Mouse (Mus musculus) hindbrain, embryonic 12.5 days (tissue): Measurements from ENCODE around the gene Mogs. TPM values are rescaled to one million over a fixed set of nuclear protein-coding genes. Genes with fewer than 3 reads are reported as not detected.
A peak's percentile ranks its signal among the peaks of the same experiment; 100 is the strongest.

ENCODE experiments used
- ATAC-seq: fragments of 200-750 bp; cut with Nextera tagmentation; 2 replicates; pipeline ENCODE4 v1.8.0; 2017; ENCODE audit warnings: moderate TSS enrichment; ENCODE audit not compliant: low FRiP score
- H3K27ac ChIP-seq: fragments of 300-500 bp; sonication (generic); 2 replicates; pipeline ENCODE4 v1.5.1; 2016; ENCODE audit warnings: mild to moderate bottlenecking
- H3K27me3 ChIP-seq: fragments of 300-500 bp; sonication (generic); 2 replicates; pipeline ENCODE4 v1.6.1; 2016; ENCODE audit warnings: mild to moderate bottlenecking
- H3K36me3 ChIP-seq: fragments of 300-500 bp; sonication (generic); 2 replicates; pipeline ENCODE4 v1.6.1; 2016; ENCODE audit warnings: mild to moderate bottlenecking
- H3K4me1 ChIP-seq: fragments of 300-500 bp; sonication (generic); 2 replicates; pipeline ENCODE4 v1.6.1; 2016
- H3K4me2 ChIP-seq: fragments of 300-500 bp; sonication (generic); replicated peaks from 2 replicates; pipeline ENCODE4 v1.6.1; 2016; ENCODE audit warnings: mild to moderate bottlenecking
- H3K4me3 ChIP-seq: fragments of 300-500 bp; sonication (generic); 2 replicates; pipeline ENCODE4 v1.5.1; 2016; ENCODE audit warnings: mild to moderate bottlenecking
- H3K9ac ChIP-seq: fragments of 300-500 bp; sonication (generic); 2 replicates; pipeline ENCODE4 v1.6.1; 2016; ENCODE audit warnings: mild to moderate bottlenecking, moderate library complexity
- H3K9me3 ChIP-seq: fragments of 300-500 bp; sonication (generic); replicated peaks from 2 replicates; pipeline ENCODE4 v1.6.1; 2016; ENCODE audit warnings: mild to moderate bottlenecking
- WGBS: fragments of 180-500 bp; shearing (Covaris S2); methylation state at CpG from one replicate; pipeline ENCODE4 v1.1.7; 2016; 5-methylcytosine and 5-hydroxymethylcytosine counted together
- microRNA counts: library from miRNA; unstranded; fragments of <30 nt; microRNA quantifications from one replicate; lab custom pipeline; 2017
- microRNA-seq: library from miRNA; unstranded; fragments of <30 nt; microRNA quantifications from one replicate; pipeline ENCODE4, GENCODE M21; 2017
- polyA plus RNA-seq: library from polyadenylated mRNA; unstranded; fragments of >200 nt; fragmentation: Nextera tagmentation; extraction: Ambion mirVana; gene quantifications from 2 replicates; pipeline ENCODE4 v1.2.1, GENCODE M21; 2016

Gene Mogs
- polyA plus RNA-seq, 1 experiment from 2014 or later: 42.6 TPM

DNA sequence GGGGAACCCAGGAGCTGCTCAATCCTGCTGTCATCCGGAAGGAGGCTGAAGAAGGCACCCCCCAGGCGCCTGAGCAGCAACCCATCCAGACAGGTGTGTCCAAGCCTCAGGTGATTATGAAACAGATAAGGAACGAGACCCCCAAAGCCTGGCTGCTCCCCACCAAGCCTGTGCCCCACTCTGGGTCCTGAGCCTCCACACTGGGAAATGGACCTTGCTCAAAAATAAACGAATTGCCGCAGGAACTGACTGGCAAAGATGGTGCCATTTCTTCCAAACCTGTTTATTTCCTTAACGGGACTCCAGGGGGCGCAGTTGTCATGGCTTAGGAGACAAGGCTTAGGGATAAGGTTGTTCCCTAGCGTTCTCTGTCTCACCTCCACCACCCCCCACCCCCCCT, 47.4 kb downstream of the Mogs start:
- Histone ChIP-seq H3K27ac (no peak overlapping the region), H3K4me3 (peak overlapping the region; percentile 23), H3K9me3 (no peaks in the 10 kb centered on the region), H3K9ac (no peak overlapping the region), H3K4me1 (peaks cover 31% of the 10 kb centered on the region), H3K36me3 (no peaks in the 10 kb centered on the region), H3K4me2 (peak overlapping the region; percentile 47), H3K27me3 (peaks cover 33% of the 10 kb centered on the region)
- ATAC-seq: no peak
- whole genome bisulfite sequencing: 2% methylated on average over 8 of the region's 8 CpGs

DNA sequence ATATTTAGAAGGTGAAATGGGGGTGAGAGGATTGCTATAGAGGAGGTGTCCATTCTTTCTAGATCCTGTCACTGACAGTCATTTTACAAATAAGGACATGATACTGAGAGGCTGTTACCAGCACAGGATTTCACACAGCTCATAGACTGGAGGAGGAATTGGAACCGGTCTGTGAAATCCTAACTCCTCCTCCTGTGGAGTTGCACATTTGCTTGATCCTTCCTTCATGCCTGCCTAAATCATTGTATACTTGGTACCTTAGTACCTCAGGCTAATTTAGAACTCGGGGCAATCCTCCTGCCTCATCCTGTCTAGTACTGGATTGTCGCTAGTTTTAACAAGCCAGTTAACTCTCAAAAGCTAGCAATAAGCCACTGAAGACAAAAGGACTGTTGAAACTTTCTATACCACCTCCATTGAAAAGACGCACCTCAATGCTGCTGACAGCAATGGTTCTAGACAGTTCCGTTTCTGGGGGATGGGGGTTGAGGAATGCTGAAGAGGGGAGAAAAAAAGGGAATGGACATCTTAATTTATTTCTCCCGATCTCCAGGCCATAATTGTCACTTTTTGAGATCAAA, 49.8 kb downstream of the Mogs start:
- H3K9ac ChIP-seq: peak overlapping the region; percentile 96
- peak overlapping the region; percentile 87; the same call in 1 of the 2 replicates for H3K27ac ChIP-seq
- no peaks in the 10 kb centered on the region for H3K9me3 ChIP-seq
- H3K27me3 ChIP-seq: peaks cover 30% of the 10 kb centered on the region
- peaks cover 36% of the 10 kb centered on the region for H3K4me1 ChIP-seq
- no peaks in the 10 kb centered on the region for H3K36me3 ChIP-seq
- 7% methylated on average over 6 of the region's 6 CpGs for WGBS
- H3K4me3 ChIP-seq: peak overlapping the region; percentile 92
- ATAC-seq: peak; percentile 41
- peak overlapping the region; percentile 62 for H3K4me2 ChIP-seq

DNA sequence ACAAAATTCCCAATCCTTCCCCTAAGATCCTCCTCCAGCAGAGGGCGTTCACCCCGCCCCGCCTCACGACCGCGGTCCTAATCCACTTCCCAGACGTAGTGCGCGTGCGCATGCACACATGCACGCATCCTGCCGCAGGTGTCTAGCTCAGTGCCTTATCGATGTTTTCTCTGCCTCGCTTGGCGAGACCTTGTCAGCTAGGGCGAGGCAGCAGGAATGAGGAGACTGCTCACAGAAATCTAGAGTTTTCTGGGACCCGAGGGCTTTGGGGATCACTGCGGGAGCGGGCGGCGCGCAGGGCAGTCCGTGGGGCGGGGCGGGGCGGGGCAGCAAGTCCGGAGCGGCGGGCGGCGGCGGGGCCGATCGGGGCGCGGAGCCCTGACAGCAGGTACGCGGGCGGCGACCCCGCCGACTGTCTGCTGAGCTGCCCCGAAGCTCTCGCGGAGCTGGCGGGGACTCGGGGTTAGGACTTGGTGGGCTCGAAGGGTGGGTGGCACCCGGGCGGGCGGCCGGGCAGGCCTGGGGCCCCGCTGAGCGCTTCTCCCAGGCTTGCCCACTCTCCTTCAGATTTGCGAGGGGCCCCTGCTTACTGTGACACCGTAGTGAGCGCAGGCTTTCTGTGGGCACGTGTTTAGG, 50.4 kb downstream of the Mogs start, which contains the start of gene Dctn1:
Gene Dctn1 (plus strand): TSS at position 314 of the 636 bp plus-strand sequence.
- Histone ChIP-seq H3K27ac (peak within 1 kb of the TSS; percentile 87), H3K4me2 (peak within 1 kb of the TSS; percentile 62), H3K9me3 (no peaks in the 10 kb centered on the region), H3K4me1 (peaks cover 37% of the 10 kb centered on the region), H3K9ac (peak within 1 kb of the TSS; percentile 96), H3K4me3 (peak within 1 kb of the TSS; percentile 92), H3K36me3 (no peaks in the 10 kb centered on the region), H3K27me3 (peaks cover 24% of the 10 kb centered on the region)
- ATAC-seq: peak; percentile 86
- 1% methylated on average over 54 of the region's 58 CpGs for WGBS

DNA sequence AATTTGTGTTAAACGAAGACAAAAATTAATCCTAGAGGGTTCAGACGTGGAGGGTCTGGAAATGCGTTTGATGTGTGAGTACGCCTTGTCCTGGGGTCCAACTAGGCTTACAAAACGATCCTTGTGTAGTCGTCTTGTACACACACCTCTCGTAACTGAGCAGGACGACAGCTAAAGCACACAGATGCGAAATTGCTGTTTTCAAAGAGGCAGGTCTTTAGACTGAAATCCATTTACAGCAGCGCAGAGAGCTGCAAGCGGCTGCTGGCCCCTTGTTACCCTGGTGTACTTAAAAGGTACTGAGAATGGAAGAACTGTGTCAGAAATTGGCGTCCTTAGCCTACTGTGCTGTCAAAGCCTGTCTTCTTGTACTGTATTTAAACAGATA, 50.9 kb downstream of the Mogs start:
- ATAC-seq: no peak; the same call in 1 of the 2 replicates
- H3K27ac ChIP-seq: peak overlapping the region; percentile 87
- peak overlapping the region; percentile 62 for H3K4me2 ChIP-seq
- 1% methylated on average over 12 of the region's 12 CpGs for WGBS
- H3K9ac ChIP-seq: peak overlapping the region; percentile 96
- H3K4me1 ChIP-seq: peaks cover 41% of the 10 kb centered on the region
- peak overlapping the region; percentile 92 for H3K4me3 ChIP-seq
- peaks cover 19% of the 10 kb centered on the region for H3K27me3 ChIP-seq
- no peaks in the 10 kb centered on the region for H3K36me3 ChIP-seq
- H3K9me3 ChIP-seq: no peaks in the 10 kb centered on the region

MicroRNAs within 50 kb of the gene (microRNA counts, 519-probe panel; counts per million panel counts)
- microRNA mmu-miR-3470a+mmu-miR-3470b (lab: Ali Mortazavi, UCI): 470 counts per million, percentile 58 among the panel's probes with 10 or more counts

Small RNA genes lying within 50 kb of the gene (microRNA-seq; reads per million reads assigned to microRNA genes)
- gene Mir3470a: not detected

Other genes starting within 250 kb of the Mogs start
- 10.8 and 10.9 TPM in 2 replicates for gene Sema4f, start 175.7 kb upstream of the Mogs start, polyA plus RNA-seq
- 0.20 and 1.1 TPM in 2 replicates for gene M1ap, start 168.6 kb upstream of the Mogs start, polyA plus RNA-seq
- gene Dok1, start 82.0 kb upstream of the Mogs start, polyA plus RNA-seq: 8.5 and 10.3 TPM in 2 replicates
- 16.8 and 19.2 TPM in 2 replicates for gene Loxl3, start 81.3 kb upstream of the Mogs start, polyA plus RNA-seq
- gene Aup1, start 61.0 kb upstream of the Mogs start, polyA plus RNA-seq: 149 and 158 TPM in 2 replicates
- 59.9 and 63.4 TPM in 2 replicates for gene Htra2, start 60.2 kb upstream of the Mogs start, polyA plus RNA-seq
- 0.76 and 1.2 TPM in 2 replicates for gene Dqx1, start 57.7 kb upstream of the Mogs start, polyA plus RNA-seq
- 4.4 and 6.0 TPM in 2 replicates for gene Tlx2, start 45.2 kb upstream of the Mogs start, polyA plus RNA-seq
- gene Pcgf1, start 37.6 kb upstream of the Mogs start, polyA plus RNA-seq: 39.1 and 39.5 TPM in 2 replicates
- gene Lbx2, start 29.1 kb upstream of the Mogs start, polyA plus RNA-seq: 0.69 TPM in 1 of 2 replicates, not detected in the other
- 3.3 and 3.9 TPM in 2 replicates for gene Ccdc142, start 13.9 kb upstream of the Mogs start, polyA plus RNA-seq
- gene Gm42688, start 13.9 kb upstream of the Mogs start, polyA plus RNA-seq: 3.6 and 5.0 TPM in 2 replicates
- gene Mrpl53, start 6.5 kb upstream of the Mogs start, polyA plus RNA-seq: 110 and 124 TPM in 2 replicates
- gene Wbp1, start 6.1 kb downstream of the Mogs start, polyA plus RNA-seq: 206 and 212 TPM in 2 replicates
- 19.6 and 19.9 TPM in 2 replicates for gene Ino80b, start 9.9 kb downstream of the Mogs start, polyA plus RNA-seq
- gene Rtkn, start 20.0 kb downstream of the Mogs start, polyA plus RNA-seq: 40.7 and 42.6 TPM in 2 replicates
- 11.2 and 11.5 TPM in 2 replicates for gene Wdr54, start 40.9 kb downstream of the Mogs start, polyA plus RNA-seq
- 4.4 and 5.2 TPM in 2 replicates for gene 1700003E16Rik, start 40.9 kb downstream of the Mogs start, polyA plus RNA-seq
- gene Dctn1, start 50.4 kb downstream of the Mogs start, polyA plus RNA-seq: 158 and 168 TPM in 2 replicates
- gene Slc4a5, start 104.3 kb downstream of the Mogs start, polyA plus RNA-seq: 5.0 and 6.1 TPM in 2 replicates
- gene Mthfd2, start 210.4 kb downstream of the Mogs start, polyA plus RNA-seq: 29.8 and 30.0 TPM in 2 replicates
- 52.5 and 55.4 TPM in 2 replicates for gene Mob1a, start 210.5 kb downstream of the Mogs start, polyA plus RNA-seq
- gene Bola3, start 233.7 kb downstream of the Mogs start, polyA plus RNA-seq: 88.5 and 92.1 TPM in 2 replicates